Comparison of ENCODE assay signal across 18 mouse cellular contexts in the genomic region with DNA sequence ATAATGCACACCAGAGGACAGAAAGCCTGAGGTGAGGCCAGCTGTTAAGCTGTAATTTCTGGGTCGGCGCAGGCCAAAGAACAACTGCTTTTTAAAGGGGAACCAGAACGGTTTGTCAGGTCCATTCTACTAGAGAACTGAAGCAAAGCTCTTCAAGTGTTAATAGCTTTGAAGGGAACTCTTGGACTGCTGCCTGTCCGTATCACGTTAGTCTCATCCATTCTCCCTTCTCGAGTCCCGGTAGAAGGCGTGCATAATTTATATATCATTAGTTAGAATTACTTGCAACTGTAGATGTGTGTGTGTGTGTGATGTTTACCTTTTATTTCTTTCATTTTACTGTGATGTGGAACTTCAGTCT. TPM values are rescaled to one million over a fixed set of nuclear protein-coding genes. Genes with fewer than 3 reads are reported as not detected.
A peak's percentile ranks its signal among the peaks of the same experiment; 100 is the strongest.
DNase-seq lines count a peak whose midpoint lies in the region; ATAC-seq and TF ChIP-seq lines count a peak whose summit lies in the region.
"Had no signal": no experiment of that assay in that cellular context is flagged by ENCODE, and none has a peak within 500 bp of the region (broad histone marks: within the 10 kb centered on the region; RNA-seq: fewer than 3 reads in every experiment).

No protein-coding gene starts in this region.

- no peak for TF ChIP-seq POLR2A in kidney, adult 2 months (IDR thresholded peaks at IDR 0.05; ENCODE audit: low read depth, low read length)

- H3K27me3 ChIP-seq in hindbrain, embryonic 13.5 days, result no peaks in the 10 kb centered on the region
- no peaks in the 10 kb centered on the region for H3K27me3 ChIP-seq in hindbrain, embryonic 11.5 days (ENCODE audit: control insufficient read depth, insufficient read depth, low read length)
- H3K27me3 ChIP-seq in kidney, embryonic 15.5 days, result no peaks in the 10 kb centered on the region
- no peaks in the 10 kb centered on the region for H3K27me3 ChIP-seq in kidney, adult 2 months (replicated peaks; ENCODE audit: control insufficient read depth, insufficient read depth, low read length)
- H3K27me3 ChIP-seq in midbrain, postnatal 0 days (ENCODE audit: insufficient read depth, low read length), result no peaks in the 10 kb centered on the region
- no peaks in the 10 kb centered on the region for H3K27me3 ChIP-seq in midbrain, embryonic 10.5 days (ENCODE audit: low read depth, poor library complexity, severe bottlenecking)
- H3K27me3 ChIP-seq: embryonic facial prominence, embryonic 12.5 days; forebrain, embryonic 13.5 days; heart, embryonic 13.5 days; hindbrain, embryonic 12.5 days had no signal

- no peak overlapping the region for H3K4me3 ChIP-seq in hindbrain, embryonic 13.5 days
- H3K4me3 ChIP-seq in hindbrain, embryonic 11.5 days (ENCODE audit: low read depth, low read length), result no peak overlapping the region
- no peak overlapping the region for H3K4me3 ChIP-seq in kidney, embryonic 15.5 days (replicated peaks)
- no peak overlapping the region for H3K4me3 ChIP-seq in kidney, adult 2 months (ENCODE audit: insufficient read depth, low read depth, low read length)
- no peak overlapping the region for H3K4me3 ChIP-seq in midbrain, postnatal 0 days (ENCODE audit: low read depth, low read length)
- H3K4me3 ChIP-seq in midbrain, embryonic 10.5 days, result no peak overlapping the region
- H3K4me3 ChIP-seq: embryonic facial prominence, embryonic 12.5 days; forebrain, embryonic 13.5 days; heart, embryonic 13.5 days; hindbrain, embryonic 12.5 days had no signal

- no peak overlapping the region for H3K4me2 ChIP-seq in hindbrain, embryonic 13.5 days
- H3K4me2 ChIP-seq in hindbrain, embryonic 11.5 days (replicated peaks; ENCODE audit: low read depth, low read length), result no peak overlapping the region
- no peak overlapping the region for H3K4me2 ChIP-seq in kidney, embryonic 15.5 days
- H3K4me2 ChIP-seq in midbrain, postnatal 0 days (ENCODE audit: low read depth, low read length, poor library complexity, severe bottlenecking), result no peak overlapping the region
- H3K4me2 ChIP-seq: embryonic facial prominence, embryonic 12.5 days; forebrain, embryonic 13.5 days; heart, embryonic 13.5 days; hindbrain, embryonic 12.5 days had no signal

- H3K27ac ChIP-seq in hindbrain, embryonic 13.5 days, result no peak overlapping the region
- H3K27ac ChIP-seq in hindbrain, embryonic 11.5 days (ENCODE audit: low read depth, low read length), result no peak overlapping the region
- peak overlapping the region; percentile 54; the same call in 1 of the 2 replicates for H3K27ac ChIP-seq in kidney, embryonic 15.5 days
- no peak overlapping the region for H3K27ac ChIP-seq in kidney, adult 2 months (ENCODE audit: insufficient read depth, low read depth, low read length)
- no peak overlapping the region for H3K27ac ChIP-seq in midbrain, postnatal 0 days (ENCODE audit: low read depth, low read length)
- H3K27ac ChIP-seq in midbrain, embryonic 10.5 days (replicated peaks), result no peak overlapping the region
- H3K27ac ChIP-seq: embryonic facial prominence, embryonic 12.5 days; forebrain, embryonic 13.5 days; heart, embryonic 13.5 days had no signal

- no peaks in the 10 kb centered on the region for H3K9me3 ChIP-seq in hindbrain, embryonic 13.5 days
- no peaks in the 10 kb centered on the region for H3K9me3 ChIP-seq in hindbrain, embryonic 11.5 days (ENCODE audit: control insufficient read depth, low read length)
- no peaks in the 10 kb centered on the region for H3K9me3 ChIP-seq in kidney, embryonic 15.5 days (replicated peaks)
- no peaks in the 10 kb centered on the region for H3K9me3 ChIP-seq in midbrain, postnatal 0 days (ENCODE audit: low read length)
- no peaks in the 10 kb centered on the region for H3K9me3 ChIP-seq in midbrain, embryonic 10.5 days (replicated peaks)
- H3K9me3 ChIP-seq: embryonic facial prominence, embryonic 12.5 days; forebrain, embryonic 13.5 days; heart, embryonic 13.5 days; hindbrain, embryonic 12.5 days had no signal

- 0 out of 2 replicates have a peak, but pooled peaks have one; percentile 36 for ATAC-seq in hindbrain, embryonic 13.5 days (ENCODE audit: low FRiP score)
- ATAC-seq in hindbrain, embryonic 11.5 days (ENCODE audit: low FRiP score), result no peak
- ATAC-seq in kidney, embryonic 15.5 days (replicated peaks; ENCODE audit: low FRiP score), result peak; percentile 69
- ATAC-seq in midbrain, postnatal 0 days (ENCODE audit: low FRiP score), result no peak
- ATAC-seq: forebrain, embryonic 13.5 days had no signal

- H3K9ac ChIP-seq in hindbrain, embryonic 13.5 days, result no peak overlapping the region
- no peak overlapping the region for H3K9ac ChIP-seq in hindbrain, embryonic 11.5 days (ENCODE audit: low read depth, low read length)
- no peak overlapping the region for H3K9ac ChIP-seq in kidney, embryonic 15.5 days
- no peak overlapping the region for H3K9ac ChIP-seq in midbrain, postnatal 0 days (replicated peaks; ENCODE audit: low read length, poor library complexity, severe bottlenecking)
- H3K9ac ChIP-seq: embryonic facial prominence, embryonic 12.5 days; forebrain, embryonic 13.5 days; heart, embryonic 13.5 days; hindbrain, embryonic 12.5 days had no signal

- no peak for TF ChIP-seq CTCF in kidney, adult 2 months (conservative IDR thresholded peaks at IDR 0.05; ENCODE audit: insufficient read depth, insufficient read length, low read depth, low read length)
- no peak for TF ChIP-seq CTCF in midbrain, postnatal 0 days (IDR thresholded peaks at IDR 0.05)

- DNase-seq in hindbrain, embryonic 11.5 days (ENCODE audit: low spot score), result no peak
- no peak for DNase-seq in kidney, adult 2 months
- DNase-seq in midbrain, postnatal 0 days (ENCODE audit: low spot score), result peak; percentile 19
- DNase-seq in midbrain, embryonic 10.5 days (ENCODE audit: low spot score), result no peak
- no peak for DNase-seq in right cerebral cortex, postnatal 25 days
- DNase-seq: adrenal gland, adult 2 months; adrenal gland, postnatal 25 days; cerebellum, adult 2 months; cerebellum, postnatal 10 days; gastrocnemius, postnatal 36 days; heart, adult 11 months; heart, postnatal 36 days had no signal

- peaks cover 14% of the 10 kb centered on the region for H3K36me3 ChIP-seq in hindbrain, embryonic 13.5 days
- no peaks in the 10 kb centered on the region for H3K36me3 ChIP-seq in hindbrain, embryonic 11.5 days (ENCODE audit: control insufficient read depth, insufficient read depth, low read length)
- peaks cover 29% of the 10 kb centered on the region for H3K36me3 ChIP-seq in kidney, embryonic 15.5 days
- H3K36me3 ChIP-seq in kidney, adult 2 months (ENCODE audit: control insufficient read depth, insufficient read depth, low read length), result peaks cover 2% of the 10 kb centered on the region; the same call in 1 of the 2 replicates
- peaks cover 5% of the 10 kb centered on the region; the same call in 1 of the 2 replicates for H3K36me3 ChIP-seq in midbrain, postnatal 0 days (ENCODE audit: insufficient read depth, low read length)
- H3K36me3 ChIP-seq in midbrain, embryonic 10.5 days, result peaks cover 39% of the 10 kb centered on the region
- H3K36me3 ChIP-seq: hindbrain, embryonic 12.5 days had no signal

- H3K4me1 ChIP-seq in hindbrain, embryonic 13.5 days (replicated peaks), result peaks cover 8% of the 10 kb centered on the region
- no peaks in the 10 kb centered on the region for H3K4me1 ChIP-seq in hindbrain, embryonic 11.5 days (replicated peaks; ENCODE audit: control insufficient read depth, insufficient read depth, low read length)
- no peaks in the 10 kb centered on the region for H3K4me1 ChIP-seq in kidney, embryonic 15.5 days
- no peaks in the 10 kb centered on the region for H3K4me1 ChIP-seq in kidney, adult 2 months (ENCODE audit: control insufficient read depth, insufficient read depth, low read length)
- no peaks in the 10 kb centered on the region for H3K4me1 ChIP-seq in midbrain, postnatal 0 days (ENCODE audit: insufficient read depth, low read length)
- H3K4me1 ChIP-seq in midbrain, embryonic 10.5 days, result no peaks in the 10 kb centered on the region
- H3K4me1 ChIP-seq: embryonic facial prominence, embryonic 12.5 days had no signal

- 48% methylated on average over 8 of the region's 8 CpGs for WGBS in hindbrain, embryonic 13.5 days
- 73% methylated on average over 8 of the region's 8 CpGs for WGBS in hindbrain, embryonic 11.5 days
- WGBS in kidney, embryonic 15.5 days, result 27% methylated on average over 8 of the region's 8 CpGs
- 58% methylated on average over 8 of the region's 8 CpGs for WGBS in kidney, adult 2 months
- 50% methylated on average over 8 of the region's 8 CpGs for WGBS in midbrain, postnatal 0 days
- 81% methylated on average over 8 of the region's 8 CpGs for WGBS in midbrain, embryonic 10.5 days

RNA-seq across cellular contexts. Expression of a gene that starts 42.6 kb away (rescaled TPM):
- 11.2 and 13.8 TPM in 2 replicates for polyA plus RNA-seq in hindbrain, embryonic 13.5 days (2015; fragmentation: Nextera tagmentation; extraction: Ambion mirVana)
- polyA plus RNA-seq in hindbrain, embryonic 11.5 days (2014; fragmentation: Nextera tagmentation; extraction: Ambion mirVana), result 21.7 and 26.1 TPM in 2 replicates
- 21.3 and 21.6 TPM in 2 replicates for polyA plus RNA-seq in kidney, embryonic 15.5 days (2015; fragmentation: Nextera tagmentation; extraction: Ambion mirVana)
- polyA plus RNA-seq in kidney, adult 2 months (2012; rRNA removed), result 15.1 and 15.2 TPM in 2 replicates
- total RNA-seq in midbrain, postnatal 0 days (2014; rRNA removed), result 12.6 and 21.9 TPM in 2 replicates
- 6.1 and 6.8 TPM in 2 replicates for polyA plus RNA-seq in midbrain, postnatal 0 days (2015; fragmentation: Nextera tagmentation; extraction: Ambion mirVana)
- 17.2 and 17.7 TPM in 2 replicates for polyA plus RNA-seq in midbrain, embryonic 10.5 days (2016; fragmentation: Nextera tagmentation; extraction: Ambion mirVana)

Comparison
In these comparisons a context has a peak if more than half of its experiments do, and no peak if none do; other contexts are left out.
1. ATAC-seq: peak in hindbrain, embryonic 13.5 days (single experiment) and kidney, embryonic 15.5 days (single experiment); none in hindbrain, embryonic 11.5 days (single experiment) and midbrain, postnatal 0 days (single experiment).